Mouse (Mus musculus): ENCODE results near the gene Tanc1.

DNA sequence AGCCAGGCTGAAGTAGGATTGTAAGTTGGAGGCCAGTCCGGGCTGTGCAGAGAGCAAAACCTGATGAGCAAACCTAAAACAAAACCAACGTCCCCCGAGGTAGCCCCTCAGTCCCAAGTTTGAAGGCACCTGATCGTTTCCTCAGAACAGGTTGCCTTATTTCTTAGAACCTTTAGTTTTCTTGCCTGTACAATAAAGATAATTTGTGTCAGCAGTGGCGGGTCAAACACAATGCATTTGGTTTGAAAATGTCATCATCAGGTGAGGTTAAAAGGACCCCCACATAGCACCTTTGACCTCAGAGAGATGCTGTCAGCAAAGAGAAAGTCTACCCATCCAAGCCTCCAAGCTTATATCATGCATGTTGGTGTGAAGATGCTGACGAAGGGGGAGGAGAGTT, 98.9 kb downstream of the Tanc1 start:
- TF ChIP-seq CTCF (IDR thresholded peaks at IDR 0.05; ENCODE audit: extremely low read depth, insufficient read length, insufficient replicate concordance, low read depth, low read length) (no peak), POLR2A (IDR thresholded peaks at IDR 0.05; ENCODE audit: low read depth, low read length) (no peak)

Measured in small intestine, adult 2 months (tissue).